Mouse (Mus musculus) myocyte (in vitro differentiated cells): ENCODE results near the gene Pde6c. TPM values are rescaled to one million over a fixed set of nuclear protein-coding genes. Genes with fewer than 3 reads are reported as not detected.
A peak's percentile ranks its signal among the peaks of the same experiment; 100 is the strongest.

Source experiments
- H3K27me3 ChIP-seq: one replicate; pipeline ENCODE4 v1.6.1; 2011; ENCODE audit not compliant: control insufficient read depth, insufficient read depth, insufficient read length
- H3K36me3 ChIP-seq: one replicate; pipeline ENCODE4 v1.6.1; 2011; ENCODE audit not compliant: control insufficient read depth, insufficient read depth
- H3K4me2 ChIP-seq: one replicate; pipeline ENCODE4 v1.6.1; 2011; ENCODE audit warnings: low read depth, control low read depth
- H3K4me3 ChIP-seq: one replicate; pipeline ENCODE4 v1.5.1; 2011; ENCODE audit warnings: mild to moderate bottlenecking, control low read depth, moderate library complexity
- H3K79me2 ChIP-seq: one replicate; pipeline ENCODE4 v1.6.1; 2011; ENCODE audit not compliant: control insufficient read depth, insufficient read depth
- H3ac ChIP-seq: one replicate; pipeline ENCODE4 v1.6.1; 2011; ENCODE audit not compliant: control insufficient read depth, insufficient read length
- CEBPB ChIP-seq: IDR thresholded peaks from 2 replicates; pipeline ENCODE4 v1.6.1; 2011; ENCODE audit warnings: mild to moderate bottlenecking, moderate library complexity; ENCODE audit not compliant: poor library complexity, insufficient read depth, severe bottlenecking
- E2F4 ChIP-seq: IDR thresholded peaks from one replicate; pipeline ENCODE4 v1.6.1; 2011; ENCODE audit warnings: mild to moderate bottlenecking, control low read depth, moderate library complexity; ENCODE audit not compliant: insufficient read depth
- MAX ChIP-seq: IDR thresholded peaks from one replicate; pipeline ENCODE4 v1.6.1; 2011; ENCODE audit warnings: low read depth, mild to moderate bottlenecking, control low read depth
- MYOD1 ChIP-seq, 3 experiments: IDR thresholded peaks; one replicate each; pipeline ENCODE4 v1.6.1; 2011; ENCODE audit warnings: control low read depth in 2 of 3, low read depth in 2 of 3, mild to moderate bottlenecking in 2 of 3, moderate library complexity in 1 of 3; ENCODE audit not compliant: insufficient read length in 2 of 3, control insufficient read depth in 1 of 3
- MYOG ChIP-seq, 3 experiments: IDR thresholded peaks; one replicate each; pipeline ENCODE4 v1.6.1; 2011; ENCODE audit warnings: control low read depth in 2 of 3, low read depth in 2 of 3, mild to moderate bottlenecking in 2 of 3; ENCODE audit not compliant: insufficient read length in 2 of 3, control insufficient read depth in 1 of 3, insufficient read depth in 1 of 3
- POLR2A ChIP-seq: IDR thresholded peaks from one replicate; pipeline ENCODE4 v1.6.1; 2011; ENCODE audit warnings: low read depth, mild to moderate bottlenecking, control low read depth, moderate library complexity; ENCODE audit not compliant: insufficient read length
- POLR2AphosphoS2 ChIP-seq: IDR thresholded peaks from one replicate; pipeline ENCODE4 v1.6.1; 2011; ENCODE audit warnings: low read depth, control low read depth; ENCODE audit not compliant: insufficient read length
- REST ChIP-seq: IDR thresholded peaks from one replicate; pipeline ENCODE4 v1.6.1; 2011; ENCODE audit warnings: mild to moderate bottlenecking, control low read depth, moderate library complexity; ENCODE audit not compliant: insufficient read depth, insufficient read length
- SRF ChIP-seq: IDR thresholded peaks from one replicate; pipeline ENCODE4 v1.6.1; 2011; ENCODE audit warnings: low read depth; ENCODE audit not compliant: control insufficient read depth, insufficient read length
- TCF12 ChIP-seq: IDR thresholded peaks from one replicate; pipeline ENCODE4 v1.6.1; 2011; ENCODE audit warnings: mild to moderate bottlenecking, control low read depth; ENCODE audit not compliant: poor library complexity, insufficient read depth, severe bottlenecking
- TCF3 ChIP-seq: IDR thresholded peaks from one replicate; pipeline ENCODE4 v1.6.1; 2011; ENCODE audit warnings: low read depth, control low read depth; ENCODE audit not compliant: insufficient read length
- USF1 ChIP-seq: IDR thresholded peaks from one replicate; pipeline ENCODE4 v1.6.1; 2011; ENCODE audit warnings: low read depth, mild to moderate bottlenecking, control low read depth, moderate library complexity
- polyA plus RNA-seq: library from polyadenylated mRNA; unstranded; fragments of >200 nt; fragmentation: generic; extraction: Trizol; gene quantifications from one replicate; pipeline ENCODE4 v1.2.1, GENCODE M21; 2012; ENCODE audit warnings: missing spikeins

Gene Pde6c
- polyA plus RNA-seq, 1 experiment, result not detected

DNA sequence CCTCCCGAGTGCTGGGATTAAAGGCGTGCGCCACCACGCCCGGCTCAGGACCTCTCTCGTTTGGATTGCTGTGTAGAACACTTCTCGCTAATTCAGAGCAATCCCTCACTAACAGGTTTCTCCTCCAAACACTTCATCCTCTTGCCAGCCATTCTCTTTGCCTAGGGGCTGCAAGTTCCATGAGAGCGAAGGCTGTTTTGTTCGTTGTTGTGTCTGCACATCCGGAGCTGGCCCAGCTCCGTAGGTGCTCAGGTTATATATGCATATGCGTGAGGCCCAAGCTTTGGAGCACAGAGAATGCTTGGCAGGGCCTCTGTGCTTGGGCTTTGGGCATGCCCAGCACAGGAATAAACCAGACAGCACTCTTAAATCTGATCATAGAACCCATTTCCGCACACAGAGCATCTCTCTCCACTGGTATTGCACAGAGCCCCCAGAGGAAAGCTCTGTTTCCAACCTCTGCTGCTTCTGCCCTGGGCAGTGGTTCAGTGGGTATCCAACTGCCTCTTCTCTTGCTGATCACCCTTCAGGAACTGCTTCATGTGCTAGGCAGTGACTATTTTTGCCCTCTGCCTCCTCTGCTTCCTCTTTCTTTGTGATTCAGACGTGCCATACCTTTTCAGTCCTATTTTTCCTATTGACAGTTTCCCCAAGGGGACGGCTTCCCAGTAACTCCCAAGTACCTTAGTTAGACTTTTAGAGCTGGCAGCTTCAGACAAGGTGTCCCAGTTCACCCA, 22.9 kb upstream of the Pde6c start:
- Histone ChIP-seq H3K4me3 (no peak overlapping the region), H3K27me3 (peaks cover 8% of the 10 kb centered on the region), H3ac (no peak overlapping the region), H3K36me3 (no peaks in the 10 kb centered on the region), H3K79me2 (no peaks in the 10 kb centered on the region), H3K4me2 (no peak overlapping the region)
- no peak for TF ChIP-seq MYOG (IDR thresholded peaks at IDR 0.05; ENCODE audit: control insufficient read depth in 1 of 3, insufficient read depth in 1 of 3, insufficient read length in 2 of 3, low read depth in 2 of 3)
- TF ChIP-seq SRF, result no peak
- TF ChIP-seq USF1, result no peak
- no peak for TF ChIP-seq POLR2AphosphoS2
- TF ChIP-seq E2F4, result no peak
- TF ChIP-seq MAX, result no peak
- TF ChIP-seq POLR2A, result no peak
- TF ChIP-seq TCF12, result no peak
- TF ChIP-seq REST, result no peak
- no peak for TF ChIP-seq MYOD1 (IDR thresholded peaks at IDR 0.05; ENCODE audit: control insufficient read depth in 1 of 3, insufficient read length in 2 of 3, low read depth in 2 of 3)
- no peak for TF ChIP-seq CEBPB

DNA sequence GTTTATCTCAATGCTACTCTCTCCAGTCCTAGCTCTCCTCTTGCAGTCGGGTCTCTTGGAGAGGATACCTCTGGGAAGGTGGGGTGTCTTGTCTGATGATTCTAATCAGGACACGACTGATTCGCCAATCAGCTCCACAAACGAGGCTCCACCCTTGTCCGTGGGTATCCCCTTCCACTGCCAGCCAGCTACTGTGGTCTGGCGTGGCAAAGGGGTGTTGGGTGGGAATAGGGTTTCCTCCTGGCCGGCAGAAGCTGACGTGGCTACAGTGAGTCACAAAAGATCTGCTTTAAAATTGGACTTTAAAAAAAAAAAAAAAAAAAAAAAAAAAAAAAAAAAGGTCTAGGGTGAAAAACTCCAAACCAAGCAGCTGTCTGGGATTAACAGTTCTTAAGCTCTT, 21.5 kb upstream of the Pde6c start:
- H3K36me3 ChIP-seq, result no peaks in the 10 kb centered on the region
- no peaks in the 10 kb centered on the region for H3K27me3 ChIP-seq
- H3K79me2 ChIP-seq, result no peaks in the 10 kb centered on the region
- TF ChIP-seq POLR2AphosphoS2, result no peak
- no peak for TF ChIP-seq CEBPB
- TF ChIP-seq TCF3, result no peak
- no peak for TF ChIP-seq MYOD1 (IDR thresholded peaks at IDR 0.05; ENCODE audit: control insufficient read depth in 1 of 3, insufficient read length in 2 of 3, low read depth in 2 of 3)
- no peak for TF ChIP-seq MYOG (IDR thresholded peaks at IDR 0.05; ENCODE audit: control insufficient read depth in 1 of 3, insufficient read depth in 1 of 3, insufficient read length in 2 of 3, low read depth in 2 of 3)
- no peak for TF ChIP-seq POLR2A
- TF ChIP-seq REST, result no peak
- no peak for TF ChIP-seq MAX
- no peak for TF ChIP-seq SRF
- TF ChIP-seq USF1, result no peak
- no peak for TF ChIP-seq TCF12
- TF ChIP-seq E2F4, result no peak
- H3K4me3 ChIP-seq, result no peak overlapping the region
- no peak overlapping the region for H3ac ChIP-seq
- H3K4me2 ChIP-seq, result peak overlapping the region; percentile 64

DNA sequence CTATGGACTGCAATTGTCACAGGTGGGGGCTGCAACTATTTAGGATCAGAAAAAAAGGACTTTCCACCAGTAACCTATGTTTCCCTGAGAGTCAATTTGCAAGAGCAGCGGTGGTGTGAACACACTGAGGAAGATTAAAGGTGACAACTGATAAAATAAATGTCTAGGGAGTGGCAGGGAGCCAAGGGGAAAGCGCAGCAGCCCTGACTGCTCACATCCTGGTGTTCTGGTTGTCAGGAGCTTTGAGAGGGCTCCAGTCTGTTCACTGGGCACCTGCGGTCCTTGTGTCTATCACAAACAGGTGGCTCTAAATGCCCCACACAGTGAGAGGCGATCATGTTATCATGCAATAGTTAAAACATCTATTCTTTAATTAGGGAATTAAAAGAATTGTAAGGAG, 20.0 kb upstream of the Pde6c start:
- Histone ChIP-seq H3ac (no peak overlapping the region), H3K27me3 (peaks cover 4% of the 10 kb centered on the region), H3K4me2 (no peak overlapping the region), H3K36me3 (no peaks in the 10 kb centered on the region), H3K4me3 (no peak overlapping the region), H3K79me2 (no peaks in the 10 kb centered on the region)
- TF ChIP-seq REST (no peak), CEBPB (no peak), E2F4 (no peak), MYOG (IDR thresholded peaks at IDR 0.05; ENCODE audit: control insufficient read depth in 1 of 3, insufficient read depth in 1 of 3, insufficient read length in 2 of 3, low read depth in 2 of 3) (no peak), MAX (no peak), POLR2A (no peak), USF1 (no peak), TCF3 (no peak), MYOD1 (IDR thresholded peaks at IDR 0.05; ENCODE audit: control insufficient read depth in 1 of 3, insufficient read length in 2 of 3, low read depth in 2 of 3) (no peak), SRF (no peak)

DNA sequence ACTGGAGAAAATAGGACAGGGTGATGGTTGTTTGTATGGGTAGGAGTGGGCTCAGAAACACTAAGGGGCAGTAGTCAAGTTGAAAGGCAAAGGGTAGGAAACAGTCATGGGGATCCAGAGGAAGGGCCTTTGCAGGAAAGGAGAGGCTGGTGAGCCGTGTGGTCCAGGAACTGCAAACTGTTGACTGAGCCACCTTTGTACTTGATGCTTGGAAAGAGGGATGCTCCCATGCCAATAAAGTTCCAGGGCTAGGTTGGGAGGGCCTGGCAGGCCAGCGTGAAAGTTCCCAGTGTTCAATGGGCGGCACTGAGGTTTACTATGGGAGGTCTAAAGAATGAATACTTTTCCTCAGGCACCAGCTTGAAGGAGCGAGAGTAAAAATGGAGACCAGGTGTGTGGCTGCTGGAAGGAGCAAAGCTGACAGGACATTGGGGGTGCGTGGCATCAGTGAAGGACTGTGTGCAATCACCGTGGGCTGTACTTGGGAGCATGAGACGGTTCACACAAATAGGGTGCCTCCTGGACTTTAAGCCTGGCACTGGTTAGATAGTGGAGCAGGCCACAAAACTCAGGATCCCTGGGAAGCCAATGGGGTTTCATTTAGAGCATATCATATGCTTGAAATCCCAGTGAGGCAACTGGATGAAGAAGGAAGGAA, 17.6 kb upstream of the Pde6c start:
- TF ChIP-seq SRF (no peak), POLR2A (no peak), E2F4 (no peak), TCF3 (no peak), TCF12 (no peak), USF1 (no peak), MYOD1 (IDR thresholded peaks at IDR 0.05; ENCODE audit: control insufficient read depth in 1 of 3, insufficient read length in 2 of 3, low read depth in 2 of 3) (no peak), MAX (no peak), POLR2AphosphoS2 (no peak), MYOG (IDR thresholded peaks at IDR 0.05; ENCODE audit: control insufficient read depth in 1 of 3, insufficient read depth in 1 of 3, insufficient read length in 2 of 3, low read depth in 2 of 3) (no peak)
- Histone ChIP-seq H3K4me3 (no peak overlapping the region), H3ac (no peak overlapping the region), H3K36me3 (no peaks in the 10 kb centered on the region), H3K4me2 (no peak overlapping the region), H3K79me2 (no peaks in the 10 kb centered on the region), H3K27me3 (peaks cover 4% of the 10 kb centered on the region)
